Mouse (Mus musculus) urinary bladder, postnatal 14 days (tissue): ENCODE data around the gene Polr3b.
A peak's percentile ranks its signal among the peaks of the same experiment; 100 is the strongest.

Experiments used
- DNase-seq: peaks from one replicate; pipeline ENCODE4 v3.0.0; 2021; ENCODE audit warnings: low spot score

The Polr3b gene

GRCm38 (mm10) chr10:84760118-84761111 lies 138.3 kb downstream of the Polr3b start:
- DNase-seq = no peak

GRCm38 (mm10) chr10:84768766-84769165 lies 146.7 kb downstream of the Polr3b start:
- DNase-seq = no peak

- no peak for DNase-seq
Observed at GRCm38 (mm10) chr10:84772380-84773130, 150.5 kb downstream of the Polr3b start.

- no peak for DNase-seq
Observed at GRCm38 (mm10) chr10:84773889-84774288, 151.8 kb downstream of the Polr3b start.

- peak; percentile 18 for DNase-seq
Observed at GRCm38 (mm10) chr10:84774573-84774972, 152.5 kb downstream of the Polr3b start.
